Mouse (Mus musculus) naive thymus-derived CD4-positive, alpha-beta T cell, adult 5 months (primary cell): Measurements from ENCODE around the gene B830017H08Rik. TPM values are rescaled to one million over a fixed set of nuclear protein-coding genes. Genes with fewer than 3 reads are reported as not detected.

Experiments used
- polyA plus RNA-seq: library from polyadenylated mRNA; unstranded; fragments of 100-300 nt; shearing (Covaris generic); gene quantifications from one replicate; pipeline ENCODE4 v1.2.1, GENCODE M21; 2017

B830017H08Rik gene
- polyA plus RNA-seq = not detected

GRCm38 (mm10) chr16:17832821-17833220 lies at the start of gene B830017H08Rik:
Gene B830017H08Rik, plus strand, starts transcription at chr16:17833121.

GRCm38 (mm10) chr16:17796971-17797811 lies 35.7 kb upstream of the B830017H08Rik start, which contains the start of gene Scarf2:
Gene Scarf2, plus strand, starts transcription at chr16:17797282.

GRCm38 (mm10) chr16:17838051-17838450 lies 5.1 kb downstream of the B830017H08Rik start, which contains the start of gene Car15:
Gene Car15, minus strand, starts transcription at chr16:17838364.

Other genes starting within 250 kb of the B830017H08Rik start
- gene Slc7a4, start 249.9 kb upstream of the B830017H08Rik start, polyA plus RNA-seq = 1.6 TPM
- gene Smpd4, start 213.8 kb upstream of the B830017H08Rik start, polyA plus RNA-seq = 19.5 TPM
- not detected for gene Ccdc74a, start 186.7 kb upstream of the B830017H08Rik start, polyA plus RNA-seq
- 129 TPM for gene Med15, start 100.2 kb upstream of the B830017H08Rik start, polyA plus RNA-seq
- gene Klhl22, start 73.5 kb upstream of the B830017H08Rik start, polyA plus RNA-seq = 18.9 TPM
- gene Scarf2, start 35.8 kb upstream of the B830017H08Rik start, polyA plus RNA-seq = not detected
- 3.7 TPM for gene Car15, start 5.2 kb downstream of the B830017H08Rik start, polyA plus RNA-seq
- gene Gm20518, start 58.5 kb downstream of the B830017H08Rik start, polyA plus RNA-seq = 0.98 TPM
- not detected for gene Tssk1, start 61.1 kb downstream of the B830017H08Rik start, polyA plus RNA-seq
- gene Dgcr2, start 65.4 kb downstream of the B830017H08Rik start, polyA plus RNA-seq = 59.7 TPM
- gene Tssk2, start 65.5 kb downstream of the B830017H08Rik start, polyA plus RNA-seq = 0.25 TPM
- gene Ess2, start 78.2 kb downstream of the B830017H08Rik start, polyA plus RNA-seq = 82.3 TPM
- not detected for gene Gsc2, start 81.9 kb downstream of the B830017H08Rik start, polyA plus RNA-seq
- gene Slc25a1, start 95.1 kb downstream of the B830017H08Rik start, polyA plus RNA-seq = 25.6 TPM
- gene Vpreb2, start 147.3 kb downstream of the B830017H08Rik start, polyA plus RNA-seq = not detected
- gene Dgcr6, start 219.7 kb downstream of the B830017H08Rik start, polyA plus RNA-seq = 7.5 TPM